Mouse (Mus musculus) brown adipose tissue, adult 24 weeks (tissue): Measurements from ENCODE around the gene 9230104L09Rik. TPM values are rescaled to one million over a fixed set of nuclear protein-coding genes. Genes with fewer than 3 reads are reported as not detected.
A peak's percentile ranks its signal among the peaks of the same experiment; 100 is the strongest.

Source experiments
- H3K27ac ChIP-seq: fragments of 200-500 bp; replicated peaks from 2 replicates; pipeline ENCODE4 v1.5.1; 2012; ENCODE audit warnings: low read depth, mild to moderate bottlenecking, low read length
- H3K4me1 ChIP-seq: fragments of 200-500 bp; 2 replicates; pipeline ENCODE4 v1.6.1; 2012; ENCODE audit warnings: low read length, mixed read lengths; ENCODE audit not compliant: control insufficient read depth, insufficient read depth, insufficient read length
- H3K4me3 ChIP-seq: fragments of 200-500 bp; 2 replicates; pipeline ENCODE4 v1.5.1; 2012; ENCODE audit warnings: low read depth, mild to moderate bottlenecking, low read length, moderate library complexity; ENCODE audit not compliant: insufficient read depth
- polyA plus RNA-seq: library from polyadenylated mRNA; stranded (reverse); fragments of >200 nt; gene quantifications from 2 replicates; pipeline ENCODE4 v1.2.4, GENCODE M21; 2012; ENCODE audit not compliant: missing spikeins, insufficient read depth, insufficient read length

9230104L09Rik gene
- polyA plus RNA-seq, 1 experiment, result 2.5 TPM

DNA sequence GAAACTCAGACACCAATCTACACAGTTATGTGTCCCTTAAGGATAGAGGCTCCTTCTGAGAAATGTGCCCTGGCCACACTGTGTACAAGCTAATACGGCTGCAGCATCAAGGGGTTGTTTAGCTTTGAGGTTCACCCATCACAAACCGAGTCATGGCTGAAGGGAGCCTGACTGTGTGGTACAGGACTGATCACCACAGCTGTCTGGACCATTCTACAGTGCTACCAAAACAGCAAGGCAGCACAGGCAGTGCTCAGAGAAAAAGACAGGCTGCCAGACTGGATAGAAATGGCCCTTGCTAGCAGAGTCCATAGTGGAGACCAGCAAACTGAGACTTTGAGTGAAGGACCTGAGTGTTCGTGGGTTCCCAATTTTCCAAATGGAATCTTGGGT is 9.4 kb upstream of the 9230104L09Rik start:
- Histone ChIP-seq H3K4me3 (peak overlapping the region; percentile 100), H3K27ac (peak overlapping the region; percentile 95), H3K4me1 (peaks cover 33% of the 10 kb centered on the region)

DNA sequence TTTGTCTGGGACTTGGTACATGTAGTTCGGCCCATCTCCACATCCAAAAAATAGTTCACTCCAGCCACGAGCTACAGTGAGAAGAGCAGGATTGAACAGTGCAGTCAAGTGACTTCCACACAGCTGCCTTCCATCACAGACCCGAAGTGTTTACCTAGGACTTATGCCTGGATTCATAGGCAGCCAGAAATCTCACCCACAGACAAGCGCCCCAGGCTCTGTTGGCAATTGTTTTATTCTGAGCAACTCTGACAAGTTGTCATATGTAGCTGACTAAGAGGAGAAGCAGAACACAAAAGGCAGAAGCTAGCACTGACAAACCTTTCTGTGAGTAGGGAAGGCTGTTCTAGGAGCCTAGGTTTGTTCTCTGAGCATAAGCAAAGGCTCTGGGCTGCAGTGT is 8.0 kb upstream of the 9230104L09Rik start:
- H3K4me3 ChIP-seq, result peak overlapping the region; percentile 100
- H3K27ac ChIP-seq, result peak overlapping the region; percentile 95
- peaks cover 23% of the 10 kb centered on the region for H3K4me1 ChIP-seq

DNA sequence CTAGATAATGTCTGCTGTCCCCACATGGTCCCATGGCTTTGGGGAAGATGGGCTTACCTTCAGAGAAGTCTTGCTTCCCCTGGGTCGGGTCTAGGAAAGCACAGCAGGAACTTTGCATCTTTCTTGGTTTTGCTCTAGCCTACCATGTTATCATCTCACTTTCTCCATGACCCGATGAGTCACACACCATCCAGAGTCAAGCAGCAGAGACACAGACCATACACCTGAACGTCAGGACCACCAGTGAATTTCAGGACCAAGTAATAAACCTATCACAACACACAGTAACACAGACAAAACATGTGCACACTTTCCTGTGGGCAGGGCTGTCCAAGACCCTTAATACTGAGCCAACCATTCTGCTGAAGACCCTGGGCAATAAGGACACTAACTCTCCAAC is 5.7 kb upstream of the 9230104L09Rik start:
- Histone ChIP-seq H3K27ac (no peak overlapping the region), H3K4me3 (no peak overlapping the region), H3K4me1 (peaks cover 10% of the 10 kb centered on the region; the same call in 1 of the 2 replicates)

DNA sequence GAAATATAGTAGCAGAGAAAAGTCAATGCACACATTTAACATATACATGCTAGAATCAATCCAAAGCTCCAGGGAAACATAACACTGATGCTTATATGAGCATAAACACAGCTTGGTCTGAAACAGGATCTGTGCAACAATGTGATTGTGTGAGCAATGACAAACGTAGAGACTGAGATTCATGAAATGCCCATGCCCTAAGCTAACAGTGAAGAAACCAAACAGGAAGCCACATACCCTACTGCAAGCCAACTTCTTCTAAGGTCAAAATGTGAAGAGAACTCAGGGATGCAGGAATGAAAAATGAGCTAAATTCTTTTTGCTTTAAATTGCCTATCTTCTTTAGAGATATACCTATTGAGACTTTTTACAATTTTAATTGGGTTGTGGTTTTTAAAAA is 4.1 kb upstream of the 9230104L09Rik start:
- no peak overlapping the region for H3K27ac ChIP-seq
- peaks cover 15% of the 10 kb centered on the region for H3K4me1 ChIP-seq
- no peak overlapping the region for H3K4me3 ChIP-seq

DNA sequence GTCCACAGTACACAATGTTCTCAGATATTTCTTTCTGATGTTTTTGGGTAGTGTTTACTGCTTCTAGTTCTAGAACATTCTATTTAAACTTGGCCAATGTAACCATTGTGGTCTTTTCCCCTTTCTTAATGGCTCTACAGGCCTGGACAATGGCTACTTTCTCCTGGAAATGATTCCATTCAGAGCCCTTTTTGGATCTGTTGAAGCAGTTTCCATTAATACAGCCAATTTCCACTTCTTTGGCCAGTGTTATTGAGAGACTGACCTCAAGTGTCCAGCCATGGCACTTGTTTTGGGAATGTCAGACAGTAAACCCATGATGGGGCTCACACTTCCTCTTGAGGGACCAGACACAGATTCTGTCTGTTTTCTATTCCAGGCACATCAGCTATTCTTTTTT is 3.1 kb downstream of the 9230104L09Rik start:
- no peak overlapping the region for H3K4me3 ChIP-seq
- no peak overlapping the region for H3K27ac ChIP-seq
- peaks cover 7% of the 10 kb centered on the region for H3K4me1 ChIP-seq

DNA sequence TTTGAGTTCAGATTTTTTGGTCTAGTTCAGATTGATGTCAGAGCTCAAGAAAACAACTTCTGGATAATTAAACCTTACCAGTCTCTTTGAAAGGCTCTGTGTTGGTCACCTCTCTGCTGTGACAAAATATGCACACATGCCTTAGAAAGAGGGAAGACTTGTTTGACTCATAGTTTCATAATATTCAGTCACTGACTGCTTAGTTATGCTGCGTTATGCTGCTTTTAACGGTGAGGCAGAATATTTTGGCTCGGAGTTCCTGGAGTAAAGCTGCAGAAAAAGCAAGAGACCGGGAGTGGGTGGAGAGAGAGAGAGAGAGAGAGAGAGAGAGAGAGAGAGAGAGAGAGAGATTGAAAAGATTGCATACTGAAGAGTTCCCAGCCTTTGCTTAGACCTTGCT is 3.8 kb downstream of the 9230104L09Rik start:
- Histone ChIP-seq H3K4me3 (no peak overlapping the region), H3K27ac (peak overlapping the region; percentile 44), H3K4me1 (peaks cover 10% of the 10 kb centered on the region)

DNA sequence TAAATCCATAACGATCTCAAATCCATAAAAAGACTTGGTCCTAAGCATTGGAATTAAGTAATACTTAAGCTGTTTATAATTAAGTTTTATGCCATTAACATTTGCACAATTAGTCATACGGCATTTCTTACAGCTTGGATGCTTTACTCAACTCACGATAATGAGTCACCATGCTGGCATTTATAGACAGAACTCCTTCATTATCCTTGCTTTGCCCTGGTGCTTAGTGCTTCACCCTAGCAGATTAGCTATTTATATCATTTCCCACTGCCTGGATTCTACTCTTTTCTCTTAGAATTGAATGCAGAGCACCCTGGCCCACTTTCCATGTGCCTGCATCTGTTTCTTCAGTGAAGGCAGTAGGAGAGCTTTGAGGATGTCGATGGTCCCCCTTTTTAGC is 7.3 kb downstream of the 9230104L09Rik start:
- Histone ChIP-seq H3K4me3 (no peak overlapping the region), H3K4me1 (peaks cover 2% of the 10 kb centered on the region; the same call in 1 of the 2 replicates), H3K27ac (no peak overlapping the region)

DNA sequence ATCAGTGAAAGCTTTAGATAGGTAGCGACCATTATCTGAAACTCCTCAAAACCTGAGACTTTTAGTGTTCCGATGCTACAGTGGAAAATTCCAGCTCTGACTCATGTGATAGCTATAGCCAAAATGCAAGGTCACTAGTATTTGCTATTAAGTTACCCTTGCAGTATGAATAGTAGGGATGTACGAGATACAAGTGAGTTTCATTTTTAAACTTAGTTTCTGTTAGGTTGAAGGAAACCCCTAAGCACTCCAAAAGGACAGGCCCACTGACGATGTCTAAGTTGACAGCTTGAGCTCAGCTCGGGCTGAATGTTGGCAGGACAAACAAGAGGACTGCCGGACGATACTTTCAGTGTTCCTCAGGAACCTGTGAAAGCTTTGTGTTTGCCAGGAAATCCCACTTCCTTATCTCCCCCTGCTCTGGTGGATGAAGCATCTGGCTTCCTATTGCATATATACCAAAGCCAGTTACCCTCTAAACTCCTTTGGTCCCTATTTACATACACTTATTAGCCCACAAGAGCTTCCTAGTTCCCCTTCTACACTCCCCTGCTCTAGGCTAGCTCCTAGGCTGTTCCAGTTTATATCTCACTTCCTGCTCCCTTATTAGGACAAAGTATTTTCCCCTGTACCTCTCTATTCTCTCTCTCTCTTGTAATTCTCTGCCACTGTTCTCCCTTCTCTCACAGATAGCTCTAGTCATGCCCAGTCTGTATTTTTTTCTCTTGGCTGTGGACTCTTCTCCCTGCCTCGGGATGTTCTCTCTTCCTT is 8.0 kb downstream of the 9230104L09Rik start:
- peak overlapping the region; percentile 43 for H3K4me3 ChIP-seq
- peaks cover 2% of the 10 kb centered on the region; the same call in 1 of the 2 replicates for H3K4me1 ChIP-seq

DNA sequence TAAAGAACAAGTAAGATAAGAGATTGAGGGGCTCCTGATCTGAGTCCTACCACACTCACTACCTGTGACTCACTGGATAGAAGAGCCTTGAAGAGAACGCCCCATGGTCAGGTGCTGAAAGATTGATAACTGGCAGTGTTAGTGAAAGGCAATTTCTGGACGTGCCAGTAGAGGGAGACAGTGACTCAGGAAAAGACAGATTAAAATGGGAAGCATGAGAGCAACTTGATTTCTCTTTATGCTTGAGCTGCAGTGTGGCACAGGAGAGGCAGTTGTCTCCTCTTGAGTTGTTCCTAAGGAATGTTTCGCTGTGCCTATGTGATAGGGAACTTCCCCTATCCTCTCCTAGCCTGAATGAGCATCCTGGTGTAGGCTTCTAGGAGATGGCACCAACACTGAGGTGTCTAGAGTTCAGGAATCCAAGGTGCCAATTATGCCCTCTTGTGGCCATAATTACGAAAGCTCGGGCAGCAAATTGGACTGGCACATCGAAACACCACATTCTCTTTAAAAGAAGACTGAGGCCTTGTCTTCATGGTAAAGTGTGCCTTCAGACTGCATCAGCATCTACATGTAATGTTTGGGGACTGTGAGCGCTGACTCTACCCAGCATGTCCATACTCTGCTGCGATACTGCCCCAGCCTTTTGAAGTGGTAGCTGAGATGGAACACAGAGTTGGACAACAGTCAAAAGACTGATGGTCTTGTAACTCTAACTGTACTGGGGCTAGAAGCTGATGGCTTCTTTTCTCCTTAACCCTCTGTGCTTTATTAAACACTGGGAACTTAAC is 13.5 kb downstream of the 9230104L09Rik start:
- peaks cover under 1% of the 10 kb centered on the region; the same call in 1 of the 2 replicates for H3K4me1 ChIP-seq
- no peak overlapping the region for H3K27ac ChIP-seq
- peak overlapping the region; percentile 34; the same call in 1 of the 2 replicates for H3K4me3 ChIP-seq

More for the DNA sequence above, 8.0 kb downstream of the 9230104L09Rik start:
- peak overlapping the region; percentile 81 for H3K27ac ChIP-seq

DNA sequence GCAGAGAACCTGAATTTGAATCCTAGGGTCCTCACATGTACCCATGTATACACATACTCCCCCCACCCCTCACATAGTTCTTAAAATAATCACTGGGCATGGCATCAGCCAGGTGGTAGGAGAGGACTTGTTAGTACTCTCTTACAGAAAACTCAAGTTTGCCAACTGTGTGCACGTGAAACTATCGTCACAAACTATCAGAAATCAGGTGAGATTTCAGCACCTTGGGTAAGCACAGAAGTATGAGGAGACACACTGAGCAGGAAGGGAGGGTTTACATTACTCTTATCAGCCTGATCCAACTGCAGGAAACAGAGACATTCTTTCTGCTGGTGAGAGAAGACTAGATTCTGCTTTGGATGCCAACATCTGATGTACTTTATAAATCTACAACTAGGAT is 25.6 kb downstream of the 9230104L09Rik start:
- no peaks in the 10 kb centered on the region for H3K4me1 ChIP-seq
- no peak overlapping the region for H3K4me3 ChIP-seq
- H3K27ac ChIP-seq, result no peak overlapping the region

DNA sequence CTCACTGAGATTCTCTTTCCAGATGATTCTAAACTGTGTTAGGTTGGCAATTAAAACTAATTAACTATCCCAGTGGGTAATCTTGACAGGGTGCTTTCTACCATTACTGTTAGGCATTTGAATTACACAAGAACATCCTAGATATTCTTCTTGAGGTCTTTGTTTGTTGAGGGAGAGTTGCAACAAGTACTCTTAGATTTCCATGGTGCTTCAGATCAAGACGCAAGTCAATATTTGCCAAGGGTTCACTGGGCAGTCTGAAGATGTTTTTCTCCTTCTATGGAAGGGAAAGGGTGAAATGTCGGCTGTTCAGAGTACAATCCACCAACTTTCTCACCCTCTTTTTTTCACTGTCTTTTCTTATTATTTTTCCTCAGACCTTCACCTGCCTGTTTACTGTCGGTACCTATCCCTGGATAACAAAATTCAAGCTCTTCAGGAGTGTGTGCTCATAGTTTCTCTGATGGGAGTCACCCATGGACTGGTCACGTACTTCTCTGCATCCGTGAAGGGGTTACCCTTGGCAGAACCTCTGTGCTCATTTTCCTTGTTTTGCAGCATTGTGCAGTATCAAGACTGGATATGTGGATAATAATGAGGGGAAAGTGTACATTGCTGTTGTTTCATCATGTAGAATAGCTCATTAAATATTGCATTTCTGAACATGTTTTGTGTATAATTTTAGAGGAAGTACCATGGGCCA is 26.6 kb downstream of the 9230104L09Rik start:
- Histone ChIP-seq H3K4me3 (no peak overlapping the region), H3K4me1 (no peaks in the 10 kb centered on the region), H3K27ac (no peak overlapping the region)

DNA sequence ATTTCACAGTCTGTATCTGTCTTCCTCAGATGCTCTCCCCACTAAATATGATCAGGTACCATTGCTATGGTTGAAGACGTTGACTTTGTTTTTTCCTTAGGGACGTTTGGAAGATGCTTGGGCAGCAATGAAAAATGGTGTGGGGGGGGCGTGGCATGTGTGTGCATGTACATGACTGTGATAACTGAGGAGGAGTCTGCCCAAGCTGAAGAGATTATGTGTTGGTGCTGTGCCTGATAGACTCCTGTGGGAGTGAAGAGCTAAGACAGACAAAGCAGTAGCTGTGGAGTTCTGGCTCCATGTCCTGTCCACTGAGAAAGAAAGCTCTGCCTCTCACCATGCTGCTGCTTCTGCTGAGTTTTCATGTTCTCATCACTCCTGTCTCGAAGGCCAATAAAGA is 29.9 kb downstream of the 9230104L09Rik start, which contains the start of gene Cst9:
Cst9 (plus strand) TSS at position 236 of the 400 bp plus-strand sequence.
- no peak within 1 kb of the TSS for H3K4me3 ChIP-seq
- H3K4me1 ChIP-seq, result no peaks in the 10 kb centered on the region
- H3K27ac ChIP-seq, result no peak within 1 kb of the TSS

DNA sequence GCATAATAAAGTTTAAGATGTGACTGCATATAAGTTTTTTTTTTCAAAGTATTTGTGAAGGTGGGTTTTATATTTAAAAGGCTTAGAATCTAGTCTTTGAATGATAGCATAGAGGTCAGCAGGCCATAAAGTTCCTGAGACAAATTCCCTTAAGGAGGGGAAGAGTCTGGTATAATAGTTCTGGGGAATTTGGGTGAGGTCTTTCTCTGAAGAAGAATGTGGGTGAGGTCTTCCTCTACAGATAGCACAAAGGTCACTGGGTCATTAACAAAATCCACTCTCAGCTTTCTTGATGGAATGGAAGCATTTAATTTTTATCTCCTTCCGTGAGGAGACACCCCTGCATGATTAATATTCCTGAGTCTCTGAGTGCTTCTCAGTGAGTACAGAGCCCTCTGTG is 38.9 kb downstream of the 9230104L09Rik start:
- H3K4me1 ChIP-seq, result no peaks in the 10 kb centered on the region
- no peak overlapping the region for H3K4me3 ChIP-seq
- H3K27ac ChIP-seq, result no peak overlapping the region

DNA sequence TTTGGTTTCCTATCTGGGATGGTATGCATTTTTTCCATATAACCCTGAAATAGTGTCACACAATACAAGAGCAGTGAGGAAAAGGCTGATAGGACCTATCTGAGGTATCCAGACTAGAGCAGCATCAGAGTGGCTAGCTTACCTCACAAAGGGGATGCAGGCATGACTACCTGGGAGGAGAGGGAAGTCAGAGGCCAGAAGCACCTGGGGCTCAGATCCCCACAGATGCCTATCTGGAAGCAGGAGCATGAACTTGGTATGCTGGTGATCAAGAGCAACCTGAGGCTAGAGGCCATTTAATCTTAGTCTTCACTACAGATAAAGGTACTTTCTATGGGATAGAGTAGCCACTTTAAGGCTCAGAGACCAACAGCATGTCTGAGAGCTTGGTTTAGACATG is 44.9 kb downstream of the 9230104L09Rik start, which contains the start of gene Cst13:
Cst13 (plus strand) TSS at position 173 of the 400 bp plus-strand sequence.
- H3K27ac ChIP-seq, result no peak within 1 kb of the TSS
- no peak within 1 kb of the TSS for H3K4me3 ChIP-seq
- no peaks in the 10 kb centered on the region for H3K4me1 ChIP-seq

DNA sequence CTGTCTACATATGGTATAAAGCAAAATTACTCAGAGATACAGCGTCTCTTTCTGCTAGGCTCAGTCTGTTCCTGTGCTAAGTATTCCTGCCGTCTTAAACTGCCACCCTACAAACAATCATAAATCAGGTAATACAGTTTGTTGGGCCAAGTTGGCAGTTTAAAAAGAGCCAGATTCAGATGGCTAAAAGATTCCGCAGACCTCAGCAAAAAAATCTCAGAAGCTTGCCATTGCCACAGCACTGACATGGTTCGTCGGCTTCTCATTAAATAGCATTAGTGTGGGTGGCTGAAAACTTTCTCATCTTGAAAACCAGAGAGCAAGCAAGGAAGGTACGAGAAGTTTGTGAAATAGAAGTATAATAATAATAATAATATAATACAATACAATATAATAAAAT is 58.1 kb downstream of the 9230104L09Rik start:
- Histone ChIP-seq H3K27ac (no peak overlapping the region), H3K4me1 (no peaks in the 10 kb centered on the region), H3K4me3 (no peak overlapping the region)
